Mouse (Mus musculus): ENCODE measurements around the gene Nrarp.

Nrarp gene

GRCm38 (mm10) chr2:25180478-25180903 is at the start of gene Nrarp:
TSS of gene Nrarp (plus strand) at chr2:25180758.
- peak; percentile 90 for DNase-seq (ENCODE audit: low spot score)

- no peak for DNase-seq (ENCODE audit: low spot score)
These were observed 49.0 kb upstream of the Nrarp start for GRCm38 (mm10) chr2:25131601-25132000.

- no peak for DNase-seq (ENCODE audit: low spot score)
These were observed 42.7 kb upstream of the Nrarp start for GRCm38 (mm10) chr2:25137832-25138231.

- no peak for DNase-seq (ENCODE audit: low spot score)
These were observed 39.4 kb upstream of the Nrarp start for GRCm38 (mm10) chr2:25141185-25141584.

GRCm38 (mm10) chr2:25141921-25142320 is 38.6 kb upstream of the Nrarp start:
- no peak for DNase-seq (ENCODE audit: low spot score)

GRCm38 (mm10) chr2:25145346-25145745 is 35.2 kb upstream of the Nrarp start:
- DNase-seq (ENCODE audit: low spot score), result peak; percentile 52

- DNase-seq (ENCODE audit: low spot score), result no peak
These were observed 33.2 kb upstream of the Nrarp start for GRCm38 (mm10) chr2:25147398-25147797.

- DNase-seq (ENCODE audit: low spot score), result no peak
These were observed 32.7 kb upstream of the Nrarp start for GRCm38 (mm10) chr2:25147892-25148291.

- DNase-seq (ENCODE audit: low spot score), result no peak
These were observed 30.9 kb upstream of the Nrarp start for GRCm38 (mm10) chr2:25149643-25150042.

- DNase-seq (ENCODE audit: low spot score), result no peak
These were observed 29.1 kb upstream of the Nrarp start for GRCm38 (mm10) chr2:25151280-25151956.

- no peak for DNase-seq (ENCODE audit: low spot score)
These were observed 24.4 kb upstream of the Nrarp start for GRCm38 (mm10) chr2:25156177-25156576.

GRCm38 (mm10) chr2:25156990-25157389 is 23.6 kb upstream of the Nrarp start:
- DNase-seq (ENCODE audit: low spot score), result no peak

GRCm38 (mm10) chr2:25157655-25158054 is 22.9 kb upstream of the Nrarp start:
- no peak for DNase-seq (ENCODE audit: low spot score)

GRCm38 (mm10) chr2:25167481-25167880 is 13.1 kb upstream of the Nrarp start:
- DNase-seq (ENCODE audit: low spot score), result no peak

- DNase-seq (ENCODE audit: low spot score), result peak; percentile 62
These were observed 12.5 kb upstream of the Nrarp start for GRCm38 (mm10) chr2:25167919-25168664.

GRCm38 (mm10) chr2:25168665-25168978 is 11.9 kb upstream of the Nrarp start:
- DNase-seq (ENCODE audit: low spot score), result no peak

GRCm38 (mm10) chr2:25169778-25170177 is 10.8 kb upstream of the Nrarp start:
- DNase-seq (ENCODE audit: low spot score), result no peak

- no peak for DNase-seq (ENCODE audit: low spot score)
These were observed 10.0 kb upstream of the Nrarp start for GRCm38 (mm10) chr2:25170326-25171100.

GRCm38 (mm10) chr2:25171101-25171768 is 9.3 kb upstream of the Nrarp start:
- DNase-seq (ENCODE audit: low spot score), result no peak

- no peak for DNase-seq (ENCODE audit: low spot score)
These were observed 8.8 kb upstream of the Nrarp start for GRCm38 (mm10) chr2:25171769-25172153.

- peak; percentile 62 for DNase-seq (ENCODE audit: low spot score)
These were observed 7.9 kb upstream of the Nrarp start for GRCm38 (mm10) chr2:25172629-25173028.

- no peak for DNase-seq (ENCODE audit: low spot score)
These were observed 6.7 kb upstream of the Nrarp start for GRCm38 (mm10) chr2:25173821-25174220.
